Mouse (Mus musculus) thymus, postnatal 36 days (tissue): ENCODE measurements around the gene Nufip2.
"Not testable (repeated sequence)": the region's sequence is repeated elsewhere in the genome, so short reads cannot be mapped to it uniquely, and the experiment has no call there.

ENCODE experiments used
- DNase-seq, 2 experiments: peaks; one replicate each; pipeline ENCODE4 v3.0.0; 2022; ENCODE audit warnings: mixed read lengths in 2 of 2

The Nufip2 gene

DNA sequence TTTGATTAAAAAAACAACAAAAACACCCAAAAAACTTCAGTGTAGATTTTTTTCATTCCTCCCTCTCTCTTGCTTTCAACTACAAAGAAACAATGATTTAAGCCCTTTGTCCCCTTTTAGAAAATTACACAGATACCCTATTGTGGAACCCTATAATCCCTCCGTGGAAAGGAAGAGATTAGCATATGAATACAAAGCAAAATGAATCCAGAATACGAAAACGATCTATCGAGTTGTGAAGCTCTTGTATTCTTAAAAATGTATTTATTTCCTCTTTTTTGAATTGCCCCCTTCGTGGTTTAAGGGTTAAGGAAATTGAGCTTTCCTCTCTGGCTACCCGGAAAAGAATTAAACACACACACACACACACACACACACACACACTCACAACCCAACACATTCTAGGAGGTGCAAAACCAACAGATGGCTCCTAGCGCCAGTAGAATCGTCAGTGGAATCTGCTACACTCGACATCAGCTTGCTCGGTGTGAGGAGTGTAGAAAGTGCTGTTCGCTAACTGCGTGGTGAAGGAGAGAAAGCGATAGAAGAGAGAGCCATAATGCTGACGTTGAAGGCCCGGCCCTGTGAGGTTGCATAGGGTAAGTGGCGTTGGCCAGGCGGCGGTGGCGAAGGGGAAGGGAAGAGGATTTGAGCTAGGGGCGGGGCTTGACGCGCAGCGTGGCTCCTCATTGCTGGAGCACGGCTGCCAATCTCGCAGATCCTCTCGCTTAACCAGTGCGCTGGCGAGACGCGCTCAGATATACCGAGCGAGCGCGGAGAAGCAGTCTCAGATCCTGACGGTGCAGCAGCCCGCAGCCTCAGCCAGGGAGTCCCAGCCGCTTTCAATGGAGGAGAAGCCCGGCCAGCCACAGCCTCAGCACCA is at the start of gene Nufip2:
Nufip2 (plus strand) TSS at position 773 of the 883 bp plus-strand sequence.
- DNase-seq = peak; percentile 99 to 100

DNA sequence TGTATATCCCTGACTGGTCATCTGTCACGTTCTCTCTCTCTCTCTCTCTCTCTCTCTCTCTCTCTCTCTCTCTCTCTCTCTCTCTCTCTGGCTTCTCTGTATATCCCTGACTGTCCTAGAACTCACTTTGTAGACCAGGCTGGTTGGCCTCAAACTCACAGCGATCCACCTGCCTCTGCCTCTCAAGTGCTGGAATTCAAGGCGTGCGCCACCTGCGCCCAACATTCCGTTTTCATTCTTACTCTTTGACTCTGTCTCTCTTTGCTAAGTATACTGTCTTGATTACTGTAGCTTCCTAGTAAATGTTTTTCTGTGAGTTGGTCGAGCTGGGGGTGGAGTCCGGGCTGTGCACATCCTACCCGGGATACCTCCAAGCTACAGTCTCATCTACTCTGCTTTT is 44.6 kb upstream of the Nufip2 start:
- no peak for DNase-seq

DNA sequence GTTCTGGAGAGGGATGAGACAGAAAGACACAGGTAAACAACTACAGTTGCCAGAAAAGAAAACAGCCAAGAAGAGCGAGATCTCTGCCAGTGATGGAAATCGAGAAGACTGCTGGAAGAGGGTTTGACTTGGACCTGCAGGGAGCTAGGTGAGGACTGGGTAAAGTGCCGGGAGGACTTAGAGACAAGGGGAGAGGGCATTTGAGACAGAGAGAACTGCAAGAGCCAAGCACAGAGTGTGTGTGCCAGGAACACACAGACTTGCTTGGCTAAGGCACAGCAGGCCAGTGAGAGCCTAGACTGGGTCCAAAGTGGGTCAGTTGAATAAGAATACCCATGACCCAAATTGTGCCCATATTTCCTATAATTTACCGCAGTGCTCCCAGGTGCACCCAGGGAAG is 40.5 kb upstream of the Nufip2 start:
- no peak for DNase-seq

DNA sequence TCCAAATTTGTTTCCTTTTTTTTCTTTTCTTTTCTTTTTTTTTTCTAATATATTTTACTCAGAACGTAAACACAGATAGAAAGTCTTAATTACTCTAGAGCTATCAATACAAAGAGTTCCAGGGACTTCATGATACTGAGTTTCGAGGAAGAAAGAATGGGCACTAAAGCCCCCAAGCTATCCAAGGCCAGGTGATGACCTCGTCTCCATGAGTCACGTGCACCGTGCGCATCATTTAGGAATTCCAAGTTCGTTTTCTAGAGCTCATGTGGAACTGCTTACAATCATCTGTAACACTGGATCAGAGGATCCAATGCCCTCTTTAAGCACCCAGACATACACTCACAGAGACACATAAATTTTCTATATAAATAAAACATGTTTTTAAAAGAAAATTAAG is 37.1 kb upstream of the Nufip2 start:
- DNase-seq = no peak

DNA sequence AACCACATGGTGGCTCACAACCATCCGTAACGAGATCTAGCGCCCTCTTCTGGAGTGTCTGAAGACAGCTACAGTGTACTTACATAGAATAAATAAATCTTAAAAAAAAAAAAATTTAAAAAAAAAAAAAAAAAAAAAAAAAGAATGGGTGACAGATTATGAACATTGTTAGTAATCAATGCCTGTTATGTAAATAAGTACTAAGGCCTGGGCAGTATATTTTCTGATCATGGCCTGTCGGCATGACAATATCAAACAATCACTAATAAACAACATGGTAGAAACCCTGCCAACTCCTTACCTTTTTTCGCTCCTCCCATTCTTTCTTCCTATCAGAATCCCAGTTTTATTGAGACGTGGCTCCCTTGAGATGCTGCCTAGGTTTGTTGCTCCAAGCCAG is 33.5 kb upstream of the Nufip2 start:
- DNase-seq = no peak

DNA sequence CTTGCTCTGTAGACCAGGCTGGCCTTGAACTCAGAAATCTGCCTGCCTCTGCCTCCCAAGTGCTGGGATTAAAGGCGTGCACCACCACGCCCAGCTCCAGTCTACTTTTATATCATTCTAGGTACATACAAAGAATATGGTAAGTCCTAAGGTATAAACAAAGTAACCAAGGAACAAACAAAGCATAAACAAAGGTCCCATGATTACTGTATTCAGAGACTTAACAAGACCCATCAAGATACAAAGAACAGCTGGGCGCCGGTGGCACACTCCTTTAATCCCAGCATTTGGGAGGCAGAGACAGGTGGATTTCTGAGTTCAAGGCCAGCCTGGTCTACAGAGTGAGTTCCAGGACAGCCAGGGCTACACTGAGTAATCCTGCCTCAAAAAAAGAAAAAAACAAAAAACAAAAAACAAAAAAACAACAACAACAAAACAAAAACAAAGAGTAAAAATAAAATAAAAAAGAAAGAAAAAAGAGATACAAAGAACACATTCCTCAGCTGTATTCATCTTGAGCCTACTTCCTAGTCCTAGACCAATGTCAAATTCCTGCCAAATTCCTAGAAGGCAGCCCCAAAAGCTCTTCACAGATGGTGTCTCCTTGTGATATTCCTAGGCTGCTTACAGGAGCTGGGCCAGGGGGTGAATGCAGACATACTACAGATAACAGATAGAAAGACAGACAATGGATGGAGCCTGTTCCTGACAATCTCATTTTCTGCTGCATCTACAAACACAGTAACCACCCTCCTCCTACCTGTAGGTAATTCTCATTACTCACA is 32.4 kb upstream of the Nufip2 start:
- not testable (repeated sequence) for DNase-seq

DNA sequence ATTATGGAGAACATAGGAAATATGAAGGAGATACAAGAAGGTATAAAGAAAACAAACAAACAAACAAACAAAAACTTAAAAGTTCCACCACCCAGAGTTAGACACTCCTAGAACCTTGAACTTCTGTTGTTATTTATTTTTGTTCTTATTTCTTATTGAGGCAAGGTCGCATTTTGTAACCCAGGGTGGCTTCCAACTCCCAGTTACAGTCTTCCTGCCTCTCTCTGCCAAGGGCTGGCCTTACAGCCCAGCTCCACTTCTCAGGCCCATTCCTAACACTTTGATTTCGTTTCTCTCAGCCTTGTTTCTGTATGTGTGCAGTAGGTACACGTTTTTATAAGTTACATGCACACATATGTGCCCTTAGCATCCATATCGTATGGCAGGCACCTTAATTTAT is 26.0 kb upstream of the Nufip2 start:
- no peak for DNase-seq

DNA sequence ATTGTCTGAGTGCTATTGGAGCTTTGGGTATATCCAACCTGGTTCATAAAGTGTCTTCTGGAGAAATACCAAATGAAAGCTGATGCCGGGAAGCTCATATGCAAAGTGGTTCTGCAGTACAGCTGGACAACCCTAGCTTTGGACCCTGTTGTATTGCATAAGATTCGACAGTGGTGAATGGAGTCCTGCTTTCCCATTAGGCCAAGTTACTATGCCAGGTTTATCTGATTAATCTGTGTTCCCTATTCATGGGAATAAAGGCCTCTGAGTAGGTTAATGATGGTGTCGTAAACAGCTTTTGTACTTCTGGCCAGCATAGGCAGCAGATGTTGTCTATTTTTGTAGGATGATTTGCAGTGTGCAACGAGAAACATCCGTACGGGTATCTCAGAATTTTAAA is 22.3 kb upstream of the Nufip2 start:
- no peak for DNase-seq

DNA sequence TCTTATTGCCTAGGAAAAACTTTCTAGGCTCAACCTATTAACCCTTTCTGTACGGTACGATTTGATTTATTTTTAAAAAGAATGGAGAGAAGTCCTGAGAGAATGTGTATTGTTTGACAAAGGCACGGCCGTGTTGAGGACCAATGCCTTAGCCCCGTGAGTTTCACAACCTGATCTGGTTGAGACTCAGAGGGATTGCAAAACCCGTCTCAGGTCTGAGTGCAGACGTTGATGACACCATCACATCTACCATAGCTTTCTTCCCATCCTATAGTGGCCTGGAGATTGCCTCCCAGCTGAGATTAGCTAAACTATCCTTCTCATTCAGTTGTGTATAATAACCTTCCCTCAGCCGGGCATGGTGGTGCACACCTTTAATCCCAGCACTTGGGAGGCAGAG is 21.9 kb upstream of the Nufip2 start:
- no peak for DNase-seq

DNA sequence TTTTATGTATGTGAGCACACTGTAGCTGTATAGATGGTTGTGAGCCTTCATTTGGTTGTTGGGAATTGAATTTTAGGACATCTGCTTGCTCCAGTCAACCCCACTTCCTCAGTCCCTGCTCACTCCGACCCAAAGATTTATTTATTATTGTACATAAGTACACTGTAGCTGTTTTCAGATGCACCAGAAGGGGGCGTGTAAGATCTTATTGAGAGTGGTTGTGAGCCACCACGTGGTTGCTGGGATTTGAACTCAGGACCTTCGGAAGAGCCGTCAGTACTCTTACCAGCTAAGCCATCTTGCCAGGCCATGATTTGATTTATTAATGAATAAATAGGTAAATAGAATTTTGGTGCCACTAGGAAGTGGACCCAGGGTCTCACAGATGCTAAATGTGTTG is 20.6 kb upstream of the Nufip2 start:
- DNase-seq = not testable (repeated sequence)

DNA sequence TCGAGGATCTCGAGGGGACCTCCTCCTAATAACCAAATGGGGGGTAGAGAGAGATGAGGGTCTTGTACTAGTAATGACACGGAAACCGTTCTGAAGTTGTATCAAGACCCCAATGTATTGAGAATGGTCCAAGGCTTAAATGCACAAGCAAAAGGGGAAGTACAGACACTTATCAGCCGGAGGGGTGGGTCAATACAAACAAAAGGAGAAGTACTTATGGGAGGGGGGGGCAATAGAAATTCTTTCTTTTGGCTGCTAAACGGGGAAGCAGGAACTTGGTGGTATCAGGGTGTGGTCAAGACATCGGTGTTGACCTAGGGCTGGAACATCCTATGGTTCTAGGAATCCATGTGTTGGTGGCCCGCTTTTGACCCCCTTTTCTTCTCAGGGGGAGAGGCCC is 19.2 kb upstream of the Nufip2 start:
- not testable (repeated sequence) for DNase-seq

DNA sequence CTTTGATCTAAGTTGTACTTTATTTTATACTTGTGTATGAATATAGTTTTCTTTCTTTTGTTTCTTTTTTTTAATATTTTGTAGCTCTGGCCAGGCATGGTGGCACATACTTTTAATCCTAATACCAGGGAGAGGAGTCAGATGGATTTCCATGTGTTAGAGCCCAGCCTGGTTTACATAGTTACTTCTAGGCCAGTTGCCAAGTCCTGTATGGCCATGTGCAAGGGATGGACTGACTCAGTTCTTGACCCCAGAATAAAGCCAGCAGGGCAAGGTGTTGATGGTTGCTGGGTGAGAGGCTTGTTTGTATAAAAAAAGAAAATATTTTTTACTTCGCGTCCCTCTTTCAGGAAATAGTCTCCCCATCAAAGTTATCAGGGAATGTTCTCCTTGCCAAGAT is 13.2 kb upstream of the Nufip2 start:
- DNase-seq = no peak

DNA sequence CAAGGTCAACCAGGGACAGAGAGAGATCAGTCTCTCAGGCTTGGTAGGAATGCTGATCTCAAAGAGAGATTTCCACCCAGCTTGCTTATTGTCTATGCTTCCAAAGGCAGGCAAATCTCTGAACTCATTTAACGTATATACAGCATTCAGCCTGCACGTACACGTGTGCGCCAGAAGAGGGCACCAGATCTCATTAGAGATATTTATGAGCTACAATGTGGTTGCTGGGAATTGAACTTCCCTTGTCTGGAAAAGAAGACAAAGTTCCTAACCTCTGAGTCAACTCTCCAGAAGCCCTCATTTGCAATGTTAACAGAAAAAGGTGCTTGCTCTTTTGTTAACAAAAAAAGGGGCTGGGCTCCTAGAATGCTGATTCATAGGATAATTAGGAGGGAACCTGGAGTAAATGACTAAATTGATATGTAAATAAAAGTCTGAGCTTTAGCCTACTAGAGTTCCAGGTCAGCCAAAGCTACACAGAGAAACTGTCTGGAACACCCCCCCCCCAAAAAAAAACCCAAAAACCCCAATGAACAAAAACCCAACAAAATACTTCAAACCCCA is 12.4 kb upstream of the Nufip2 start:
- DNase-seq = no peak

DNA sequence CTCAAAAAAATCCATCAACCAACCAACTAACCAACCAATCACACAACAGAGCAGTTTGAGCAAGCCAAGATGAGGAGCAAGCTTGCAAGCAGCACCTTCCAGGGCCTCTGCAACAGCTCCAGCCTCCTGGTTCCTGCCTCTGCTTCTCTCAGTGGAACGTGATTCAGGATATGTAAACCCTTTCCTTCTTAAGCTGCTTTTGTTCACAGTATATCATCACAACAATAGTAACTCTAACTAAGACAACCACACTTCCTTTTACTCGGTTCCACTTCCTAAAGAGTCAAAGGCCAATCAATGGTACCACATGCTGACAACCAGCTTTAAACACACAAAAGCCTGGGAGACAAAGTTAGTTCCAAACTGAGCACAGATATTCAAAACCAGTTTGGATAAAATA is 5.9 kb upstream of the Nufip2 start:
- DNase-seq = no peak

DNA sequence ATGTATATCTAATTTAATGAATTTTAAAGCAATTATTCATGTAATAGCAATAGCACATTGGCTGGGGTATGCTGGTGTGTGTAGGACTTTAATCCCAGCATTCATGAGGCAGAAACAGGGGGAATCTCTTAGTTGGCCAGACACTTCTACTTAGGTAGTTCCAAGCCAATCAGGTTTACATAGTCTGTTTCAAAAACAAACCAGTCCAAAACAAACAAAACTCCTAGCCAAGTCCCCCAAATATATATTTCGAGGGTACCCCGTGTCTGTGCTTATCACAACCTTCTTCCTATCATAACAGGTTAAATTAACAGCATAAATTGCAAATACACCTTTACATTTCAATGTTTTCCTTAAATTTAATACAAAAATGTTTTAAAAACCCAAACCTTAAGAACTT is 1.1 kb upstream of the Nufip2 start:
- no peak for DNase-seq

DNA sequence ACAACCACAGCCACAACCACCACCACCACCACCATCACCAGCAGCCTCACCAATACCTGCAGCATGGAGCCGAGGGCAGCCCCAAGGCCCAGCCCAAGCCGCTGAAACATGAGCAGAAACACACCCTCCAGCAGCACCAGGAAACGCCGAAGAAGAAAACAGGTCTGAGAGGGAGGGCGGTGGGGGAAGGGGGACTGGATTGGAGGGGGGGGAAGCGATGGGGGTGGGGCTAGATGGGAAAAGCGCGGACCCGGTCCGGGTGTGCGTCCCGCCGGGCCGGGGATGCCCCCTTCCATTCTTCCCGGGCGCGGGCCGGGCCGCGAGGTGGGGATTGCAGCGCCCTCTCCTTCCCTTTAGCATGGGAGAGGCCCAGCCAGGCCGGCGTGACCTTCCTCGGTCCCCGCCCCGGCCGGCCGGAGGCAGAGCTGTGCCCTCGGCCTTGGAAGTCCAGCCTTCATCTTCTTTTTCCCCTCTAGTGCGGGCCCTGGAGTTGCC is 438 bp downstream of the Nufip2 start:
- peak; percentile 48 to 63 for DNase-seq

DNA sequence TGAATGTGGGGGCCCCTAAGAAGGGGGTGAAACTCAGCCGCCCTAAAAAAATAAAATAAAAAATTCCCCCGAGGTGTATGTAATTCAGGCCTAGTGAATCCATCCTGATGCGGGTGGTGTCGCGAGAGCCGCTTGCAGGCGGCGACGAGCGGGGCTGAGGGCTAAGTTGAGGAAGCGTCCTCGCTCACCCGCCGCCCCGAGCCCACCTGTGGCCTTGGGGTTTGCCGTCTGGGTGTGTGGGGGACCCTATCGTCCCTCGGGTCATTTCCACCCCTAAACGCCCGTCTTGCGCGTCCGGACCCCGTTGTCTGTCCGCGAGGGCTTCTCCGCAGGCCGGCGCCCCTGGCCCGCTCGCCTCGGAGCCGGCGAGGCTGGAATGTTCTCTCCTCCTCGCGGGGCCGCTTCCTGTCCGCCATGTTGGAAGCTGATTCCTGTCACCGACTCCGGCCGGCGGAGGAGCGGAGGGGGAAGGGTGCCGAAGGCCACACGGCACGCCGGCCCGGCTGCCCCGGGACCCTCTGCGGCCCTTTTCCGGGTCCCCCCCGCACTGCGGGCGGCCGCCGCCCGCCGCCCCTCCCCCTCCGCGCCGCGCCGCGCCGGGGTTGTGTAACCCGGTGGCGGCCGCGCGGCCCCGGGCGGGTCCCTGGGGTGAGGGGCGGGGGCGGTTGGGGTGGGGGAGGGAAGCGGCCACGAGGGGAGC is 1.0 kb downstream of the Nufip2 start:
- peak; percentile 75 to 76 for DNase-seq

DNA sequence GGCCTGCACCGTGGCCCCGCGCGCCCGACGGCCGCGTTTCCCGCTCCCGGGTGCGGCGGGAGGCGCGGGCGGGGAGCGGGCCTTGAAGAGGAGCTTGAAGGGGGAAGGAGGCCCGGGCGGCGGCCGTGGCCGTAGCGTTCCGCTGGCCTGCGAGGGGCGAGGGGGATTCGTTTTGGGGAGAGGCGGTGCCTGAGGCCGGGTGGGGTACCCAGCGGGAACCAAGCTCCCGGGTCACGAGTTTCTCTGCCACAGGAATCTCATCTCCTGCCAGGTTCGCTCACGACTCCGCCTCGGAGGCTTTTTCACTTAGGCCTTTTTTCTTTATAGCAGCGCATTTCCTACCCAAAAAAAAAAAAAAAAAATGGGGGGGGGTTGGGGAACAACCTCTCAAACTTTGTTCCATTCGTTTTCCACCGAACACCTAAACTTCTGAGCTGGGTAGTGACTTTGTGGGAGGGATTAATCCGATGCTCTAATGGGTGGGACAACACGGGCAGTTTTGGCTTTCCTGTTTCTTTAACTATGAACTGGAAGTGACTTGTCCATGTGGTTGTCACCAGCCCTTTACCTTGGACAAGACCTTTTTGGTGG is 1.7 kb downstream of the Nufip2 start:
- peak; percentile 48 to 67 for DNase-seq

DNA sequence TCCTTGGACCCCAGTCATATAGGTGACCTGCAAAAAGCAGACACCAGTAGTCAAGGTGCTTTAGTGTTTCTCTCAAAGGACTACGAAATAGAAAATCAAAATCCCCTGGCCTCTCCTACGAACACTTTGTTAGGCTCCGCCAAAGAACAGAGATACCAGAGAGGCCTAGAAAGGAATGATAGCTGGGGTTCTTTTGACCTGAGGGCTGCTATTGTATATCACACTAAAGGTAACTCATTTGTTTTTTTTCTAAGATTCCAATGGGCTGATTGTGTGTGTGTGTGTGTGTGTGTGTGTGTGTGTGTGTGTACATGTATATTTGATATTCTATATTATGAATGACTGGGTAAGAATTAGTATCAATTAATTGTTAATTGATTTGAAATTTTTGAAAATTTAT is 7.1 kb downstream of the Nufip2 start:
- no peak for DNase-seq

DNA sequence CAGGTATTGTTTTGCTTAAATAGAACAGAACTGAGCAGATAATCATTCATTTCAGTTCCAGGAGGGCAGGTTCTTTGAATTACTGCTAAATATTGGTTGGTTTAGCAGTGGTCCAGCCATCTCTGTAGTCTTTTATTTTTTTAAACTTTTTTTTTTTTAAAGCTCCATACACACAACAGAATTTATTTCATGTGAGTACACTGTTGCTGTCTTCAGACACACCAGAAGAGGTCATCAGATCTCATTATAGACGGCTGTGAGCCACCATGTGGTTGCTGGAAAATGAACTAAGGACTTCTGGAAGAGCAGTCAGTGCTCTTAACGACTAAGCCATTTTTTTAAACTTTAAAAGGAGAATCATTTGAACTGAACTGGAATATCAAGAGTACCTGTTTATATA is 11.3 kb downstream of the Nufip2 start:
- no peak for DNase-seq

DNA sequence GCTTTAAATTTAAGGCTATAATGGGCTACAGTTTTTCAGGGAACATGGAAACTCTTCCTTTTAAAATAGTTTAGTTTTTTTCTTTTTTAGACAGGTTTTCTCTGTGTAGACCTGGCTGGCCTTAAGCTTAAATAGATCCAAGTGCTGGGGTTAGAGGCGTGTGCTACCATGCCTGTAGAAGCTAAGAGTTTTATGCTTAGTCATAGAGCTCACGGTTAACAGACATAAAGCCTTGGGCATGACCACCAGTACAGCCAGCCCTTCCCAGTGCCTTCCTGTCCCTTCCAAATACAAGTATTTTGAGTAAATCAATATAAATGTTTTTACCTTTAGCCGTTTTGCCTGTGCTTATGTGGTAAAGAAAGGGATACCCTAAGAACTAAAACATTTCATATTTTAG is 20.0 kb downstream of the Nufip2 start:
- DNase-seq = no peak

DNA sequence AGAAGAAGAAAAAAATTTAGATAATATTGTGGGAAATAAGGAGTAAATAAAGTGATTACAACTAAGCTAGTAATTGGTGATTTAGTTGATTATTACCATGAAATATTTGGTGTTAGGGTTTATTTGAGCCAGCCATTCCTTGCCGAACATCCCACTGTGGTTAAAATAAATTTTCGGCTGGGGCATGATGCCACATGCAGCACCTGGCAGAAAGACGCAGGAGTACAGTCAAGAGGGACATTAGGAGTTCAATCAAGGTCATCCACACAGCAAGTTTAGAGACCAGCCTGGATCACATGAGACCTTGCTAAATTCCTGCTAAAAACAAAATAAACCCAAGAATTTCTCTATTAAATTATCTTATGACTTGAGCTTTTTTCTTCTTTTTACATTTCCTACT is 23.1 kb downstream of the Nufip2 start:
- no peak for DNase-seq

DNA sequence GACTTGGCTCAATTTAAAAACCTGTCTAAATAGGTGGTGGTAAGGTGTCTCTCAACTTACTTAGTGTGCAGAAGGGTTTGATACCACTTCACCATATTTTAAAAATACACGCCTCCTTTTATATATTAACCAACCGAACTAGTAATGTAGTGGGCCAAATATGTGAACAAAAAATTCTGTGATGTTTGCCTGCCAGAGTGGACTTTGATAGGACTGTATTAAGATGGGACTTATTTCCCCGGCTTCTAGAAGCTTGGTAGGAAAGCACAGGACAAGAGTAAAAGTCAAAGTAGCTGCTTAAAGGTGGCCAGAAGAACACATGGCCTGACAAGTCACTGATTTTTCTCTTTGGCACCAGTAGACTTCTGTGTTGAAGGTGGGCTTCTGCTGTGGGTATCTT is 27.8 kb downstream of the Nufip2 start:
- DNase-seq = no peak
